Mouse (Mus musculus) cortical plate, adult 2 months (tissue): ENCODE data around the gene Olfr686. TPM values are rescaled to one million over a fixed set of nuclear protein-coding genes. Genes with fewer than 3 reads are reported as not detected.

ENCODE experiments used
- H3K27ac ChIP-seq: fragments of 200-500 bp; 2 replicates; pipeline ENCODE4 v1.5.1; 2012; ENCODE audit warnings: low read length, control low read depth, inconsistent platforms; ENCODE audit not compliant: insufficient read depth
- H3K4me1 ChIP-seq: fragments of 200-500 bp; 2 replicates; pipeline ENCODE4 v1.6.1; 2011; ENCODE audit warnings: low read length; ENCODE audit not compliant: control insufficient read depth, insufficient read depth
- H3K4me3 ChIP-seq: fragments of 200-500 bp; 2 replicates; pipeline ENCODE4 v1.5.1; 2011; ENCODE audit warnings: mild to moderate bottlenecking, low read length, control low read depth; ENCODE audit not compliant: insufficient read depth
- CTCF ChIP-seq: fragments of 200-500 bp; IDR thresholded peaks from 2 replicates; pipeline ENCODE4 v1.5.1; 2011; ENCODE audit warnings: mild to moderate bottlenecking, control low read depth, low read length; ENCODE audit not compliant: insufficient read depth; ENCODE audit errors: extremely low read depth
- POLR2A ChIP-seq: fragments of 200-500 bp; IDR thresholded peaks from 2 replicates; pipeline ENCODE4 v1.6.1; 2011; ENCODE audit warnings: mild to moderate bottlenecking, low read length, control low read depth; ENCODE audit not compliant: insufficient read depth; ENCODE audit errors: extremely low read depth
- polyA plus RNA-seq: library from polyadenylated mRNA; depleted of rRNA; stranded (reverse); fragments of >200 nt; gene quantifications from 2 replicates; pipeline ENCODE4 v1.2.3, GENCODE M21; 2012; rRNA removed

Gene Olfr686
- polyA plus RNA-seq, result 0.13 TPM in 1 of 2 replicates, not detected in the other

DNA sequence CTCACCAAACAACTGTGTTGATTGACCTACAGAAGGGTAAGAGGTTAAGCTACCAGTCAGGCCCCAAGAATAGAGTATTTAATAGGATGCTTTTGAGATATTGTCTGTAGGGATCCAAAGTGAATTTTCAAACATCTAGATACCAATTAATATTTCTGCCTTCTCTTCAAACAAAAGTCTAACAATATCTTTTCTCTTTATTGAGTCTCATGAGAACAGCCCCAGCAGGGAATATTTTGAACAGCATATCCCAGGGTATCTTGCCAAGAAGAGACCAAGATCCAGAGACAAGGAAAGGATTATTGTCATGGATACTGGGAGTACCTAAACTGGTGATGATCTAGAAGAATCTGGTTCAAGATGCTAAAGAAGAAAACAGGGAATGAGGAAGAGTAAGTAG lies at the start of gene Olfr686:
Gene Olfr686, minus strand, starts transcription at position 101 of the 400 bp plus-strand sequence.
- Histone ChIP-seq H3K27ac (no peak within 1 kb of the TSS), H3K4me1 (no peaks in the 10 kb centered on the region), H3K4me3 (no peak within 1 kb of the TSS)
- TF ChIP-seq CTCF, result no peak
- TF ChIP-seq POLR2A, result no peak

DNA sequence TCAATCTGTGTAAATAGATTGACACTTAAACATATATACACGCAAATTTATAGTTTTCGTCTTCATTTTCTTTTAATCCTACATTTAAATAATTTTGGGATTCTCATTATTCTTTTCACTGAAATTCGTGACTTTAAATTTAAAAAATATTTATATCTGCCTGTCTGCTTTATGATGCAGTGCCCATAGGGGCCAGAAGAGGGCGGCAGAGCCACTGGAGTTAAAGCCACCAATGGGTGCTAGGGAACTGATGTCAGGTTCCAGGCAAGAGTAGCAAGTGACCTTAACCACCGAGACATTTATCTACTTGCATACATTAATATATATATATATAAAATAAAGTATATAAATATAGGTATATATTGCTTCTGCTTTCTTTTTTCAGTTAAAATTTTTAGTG lies 49.4 kb upstream of the Olfr686 start:
- H3K4me3 ChIP-seq, result no peak overlapping the region
- no peaks in the 10 kb centered on the region for H3K4me1 ChIP-seq
- H3K27ac ChIP-seq, result no peak overlapping the region
- no peak for TF ChIP-seq POLR2A
- TF ChIP-seq CTCF, result no peak

DNA sequence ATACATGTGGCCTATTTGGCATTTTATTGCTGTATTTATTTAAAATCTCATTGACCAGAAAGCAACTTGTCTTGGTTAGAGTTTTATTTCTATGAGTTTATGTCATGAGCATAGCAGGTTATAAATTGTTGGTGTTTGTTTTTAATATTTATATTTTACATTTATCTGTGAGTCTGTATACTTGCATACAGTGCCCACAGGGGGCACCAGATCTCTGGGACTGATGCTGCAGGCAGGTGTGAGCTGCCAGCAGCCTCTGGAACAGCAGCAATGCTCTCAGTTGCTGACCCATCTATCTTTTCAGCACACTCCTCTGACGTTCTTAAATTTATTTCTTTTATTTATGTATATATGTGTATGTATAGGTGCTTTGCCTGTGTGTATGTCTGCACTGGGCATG lies 40.9 kb upstream of the Olfr686 start:
- TF ChIP-seq CTCF, result no peak
- Histone ChIP-seq H3K27ac (no peak overlapping the region), H3K4me3 (no peak overlapping the region), H3K4me1 (no peaks in the 10 kb centered on the region)

DNA sequence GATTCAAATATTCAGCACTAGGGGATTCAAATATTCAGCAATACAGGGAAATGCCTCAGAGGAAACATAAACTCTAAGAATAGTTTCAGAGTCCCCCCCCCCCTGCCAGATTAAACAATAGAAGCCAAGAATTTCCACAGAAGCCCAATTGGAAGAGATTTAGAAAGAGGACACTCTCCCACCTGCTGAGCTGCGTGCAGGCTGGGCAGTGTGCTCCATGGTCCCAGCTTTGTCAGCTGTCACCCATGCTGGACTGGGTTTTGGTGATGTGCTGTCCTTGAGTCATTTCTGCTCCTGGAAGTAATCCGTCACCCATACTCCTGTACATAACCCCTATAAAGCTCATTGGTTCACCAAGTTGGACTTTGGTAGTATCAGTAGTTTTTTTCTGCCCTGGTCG lies 40.4 kb upstream of the Olfr686 start:
- TF ChIP-seq CTCF (no peak), POLR2A (no peak)
- H3K4me3 ChIP-seq, result no peak overlapping the region
- H3K4me1 ChIP-seq, result no peaks in the 10 kb centered on the region
- no peak overlapping the region for H3K27ac ChIP-seq

DNA sequence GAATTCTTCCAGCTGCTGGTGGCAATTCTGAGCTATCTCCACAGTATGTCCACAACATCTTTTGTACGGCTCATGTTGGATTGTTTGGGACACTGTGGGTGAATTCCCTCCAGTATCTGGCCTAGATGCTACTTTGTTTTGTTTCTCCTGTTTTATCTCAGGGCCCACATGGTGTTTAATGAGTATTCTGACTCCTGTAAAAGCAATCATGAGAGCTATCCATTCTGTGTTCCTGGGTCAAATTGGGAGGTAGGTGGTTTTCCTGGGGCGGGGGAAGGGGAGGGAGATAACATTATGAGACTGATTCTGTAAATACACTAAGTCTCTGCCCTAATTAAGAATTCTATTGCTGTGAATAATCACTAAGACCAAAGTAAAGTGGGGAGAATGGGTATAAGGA lies 22.1 kb upstream of the Olfr686 start:
- TF ChIP-seq POLR2A (no peak), CTCF (no peak)
- H3K27ac ChIP-seq, result no peak overlapping the region
- no peaks in the 10 kb centered on the region for H3K4me1 ChIP-seq

DNA sequence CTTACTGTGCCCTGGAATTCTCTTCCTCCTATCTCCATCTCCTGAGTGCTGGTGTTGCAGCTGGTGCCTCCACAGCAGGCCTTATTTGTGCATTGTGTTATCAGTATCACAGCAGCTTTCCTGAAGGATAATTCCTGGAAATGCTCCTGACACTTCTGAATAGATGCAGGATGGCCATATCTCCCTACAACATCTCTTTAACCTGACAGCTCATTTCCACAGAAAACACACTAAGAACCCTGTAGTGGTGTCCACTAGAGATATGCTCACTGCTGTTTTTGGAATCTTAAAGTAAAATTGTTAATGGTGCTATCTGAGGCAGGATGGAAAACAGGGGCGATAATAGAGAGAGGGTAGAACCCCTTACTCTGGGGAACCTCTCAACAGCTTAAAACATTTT lies 20.9 kb upstream of the Olfr686 start:
- Histone ChIP-seq H3K4me1 (no peaks in the 10 kb centered on the region), H3K27ac (no peak overlapping the region), H3K4me3 (no peak overlapping the region)
- TF ChIP-seq POLR2A, result no peak
- TF ChIP-seq CTCF, result no peak

More for the DNA sequence above, 22.1 kb upstream of the Olfr686 start:
- no peak overlapping the region for H3K4me3 ChIP-seq

DNA sequence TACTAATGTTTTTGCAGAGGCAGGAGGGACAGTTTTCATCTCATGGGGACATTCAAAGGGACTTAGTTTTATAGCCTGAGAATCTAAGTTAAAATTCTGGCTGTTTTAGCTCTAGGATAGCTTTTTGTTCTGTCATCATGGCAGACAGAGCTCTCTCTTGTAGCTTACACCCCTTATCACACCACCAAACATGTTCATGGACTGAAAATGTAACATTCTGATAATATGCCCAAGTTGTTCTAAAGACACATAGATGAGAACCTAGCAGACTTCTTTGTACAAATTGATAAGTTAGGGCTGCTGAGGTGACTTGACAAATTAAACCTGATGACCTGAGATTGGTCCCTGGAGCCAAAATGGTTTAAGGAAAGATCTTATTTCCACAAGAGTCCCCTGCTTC lies 19.4 kb upstream of the Olfr686 start:
- Histone ChIP-seq H3K4me3 (no peak overlapping the region), H3K4me1 (no peaks in the 10 kb centered on the region), H3K27ac (no peak overlapping the region)
- TF ChIP-seq CTCF, result no peak
- no peak for TF ChIP-seq POLR2A

DNA sequence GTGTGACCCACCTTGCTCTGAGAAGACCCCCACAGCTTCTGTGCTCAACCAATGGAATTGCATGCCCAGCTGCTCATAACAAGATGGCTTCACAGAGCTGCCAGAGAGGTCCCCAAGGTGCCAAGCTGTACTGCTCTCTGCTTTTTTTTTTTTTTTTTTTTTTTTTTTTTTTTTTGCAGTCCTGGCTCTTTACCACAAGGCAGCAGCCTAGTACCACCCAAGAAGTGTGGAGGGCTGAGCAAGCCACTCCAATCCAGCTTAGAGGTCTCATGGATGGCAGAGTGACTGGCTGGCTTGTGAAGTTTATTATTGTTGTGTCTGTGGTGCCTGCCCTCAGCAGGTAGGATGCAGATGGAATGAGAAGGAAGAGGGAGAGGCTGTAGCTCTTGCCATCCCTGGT lies 18.8 kb upstream of the Olfr686 start:
- no peak overlapping the region for H3K27ac ChIP-seq
- H3K4me3 ChIP-seq, result no peak overlapping the region
- no peaks in the 10 kb centered on the region for H3K4me1 ChIP-seq
- no peak for TF ChIP-seq CTCF
- no peak for TF ChIP-seq POLR2A

DNA sequence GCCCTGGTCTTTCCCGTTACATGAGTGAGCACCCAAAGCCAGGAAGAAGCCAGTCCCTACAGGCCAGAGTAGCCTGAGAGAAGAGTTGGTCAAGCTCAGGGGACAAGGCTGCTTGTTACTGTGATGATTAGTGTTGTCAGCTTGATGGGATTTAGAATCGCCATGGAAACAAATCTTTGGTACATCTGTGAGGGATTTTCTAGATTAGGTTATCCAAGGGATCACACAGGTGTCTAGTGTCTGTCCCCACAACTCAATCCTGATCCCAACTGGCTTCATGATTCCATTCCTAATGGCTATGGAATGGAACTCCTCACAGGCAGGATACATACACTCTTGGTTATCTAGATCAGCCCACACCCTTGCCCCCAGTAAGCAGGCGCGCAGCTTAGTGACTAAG lies 11.0 kb upstream of the Olfr686 start:
- H3K4me1 ChIP-seq, result no peaks in the 10 kb centered on the region
- no peak for TF ChIP-seq POLR2A
- TF ChIP-seq CTCF, result no peak
- H3K27ac ChIP-seq, result no peak overlapping the region
- H3K4me3 ChIP-seq, result no peak overlapping the region

DNA sequence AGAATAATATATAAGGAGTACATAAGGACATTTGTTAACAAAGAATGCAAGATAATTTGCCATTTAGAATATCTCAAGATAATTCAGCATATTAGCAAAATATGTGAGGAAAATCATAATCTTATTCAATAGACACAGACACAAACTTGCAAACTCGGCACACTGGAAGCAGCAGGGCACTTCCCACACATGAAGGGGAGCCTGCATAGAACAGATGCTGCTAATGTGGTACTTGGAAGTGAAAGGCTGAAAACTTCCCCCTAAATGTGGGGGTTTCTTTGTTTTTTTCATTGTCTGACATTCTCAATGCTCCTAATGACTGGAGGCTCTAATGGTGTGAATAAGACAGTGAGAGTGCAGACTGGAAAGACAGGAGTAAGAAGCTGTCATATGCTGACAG lies 7.5 kb upstream of the Olfr686 start:
- no peaks in the 10 kb centered on the region for H3K4me1 ChIP-seq

DNA sequence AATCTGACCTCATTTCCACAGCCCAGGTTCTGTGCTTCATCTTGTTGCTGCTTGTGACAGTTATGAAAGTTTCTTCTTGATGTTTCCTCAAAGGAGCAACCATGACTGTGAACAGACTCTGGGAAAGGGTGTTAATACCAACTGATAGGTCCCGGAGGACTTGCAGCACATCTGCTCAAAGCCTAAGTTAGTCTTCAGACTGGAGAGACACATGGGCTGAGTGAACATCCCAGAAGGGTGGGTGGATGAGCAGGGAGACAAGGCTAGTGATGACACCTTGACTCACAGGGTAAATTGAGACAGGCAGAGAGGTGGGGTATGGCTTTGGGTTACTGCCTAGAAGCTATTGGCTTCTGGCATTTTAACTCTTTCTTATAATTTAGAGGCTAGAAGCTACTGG lies 21.4 kb downstream of the Olfr686 start, which contains the start of gene Olfr685:
Gene Olfr685, minus strand, starts transcription at position 101 of the 400 bp plus-strand sequence.
- Histone ChIP-seq H3K4me3 (no peak within 1 kb of the TSS), H3K27ac (no peak within 1 kb of the TSS), H3K4me1 (no peaks in the 10 kb centered on the region)
- TF ChIP-seq CTCF, result no peak
- TF ChIP-seq POLR2A, result no peak

More for the DNA sequence above, 7.5 kb upstream of the Olfr686 start:
- TF ChIP-seq POLR2A, result no peak
- no peak for TF ChIP-seq CTCF
- Histone ChIP-seq H3K27ac (no peak overlapping the region), H3K4me3 (no peak overlapping the region)
